Mouse (Mus musculus) C2C12 (cell line): ENCODE results near the gene Plppr5.

ENCODE experiments used
- CTCF ChIP-seq: IDR thresholded peaks from one replicate; pipeline ENCODE4 v1.5.1; 2011; ENCODE audit not compliant: control insufficient read depth, insufficient read depth, insufficient read length
- MAX ChIP-seq: IDR thresholded peaks from one replicate; pipeline ENCODE4 v1.6.1; 2011; ENCODE audit warnings: mild to moderate bottlenecking, control low read depth
- USF1 ChIP-seq: IDR thresholded peaks from one replicate; pipeline ENCODE4 v1.6.1; 2011; ENCODE audit warnings: low read depth, mild to moderate bottlenecking, control low read depth, moderate library complexity

GRCm38 (mm10) chr3:117684640-117685039 is 110.0 kb downstream of the Plppr5 start:
- TF ChIP-seq USF1 (no peak), CTCF (no peak), MAX (no peak)
